Mouse (Mus musculus) A20 (cell line): ENCODE data around the gene Sema4c.
"Not testable (repeated sequence)": the region's sequence is repeated elsewhere in the genome, so short reads cannot be mapped to it uniquely, and the experiment has no call there.

Source experiments
- DNase-seq: peaks from one replicate; pipeline ENCODE4 v3.0.0-alpha.2; 2011; ENCODE audit warnings: low read depth, low spot score

Gene Sema4c

GRCm38 (mm10) chr1:36556553-36557456 is 1.3 kb downstream of the Sema4c start:
- peak; percentile 66 for DNase-seq

- DNase-seq: no peak
Observed at GRCm38 (mm10) chr1:36555798-36556395, 2.3 kb downstream of the Sema4c start.

- DNase-seq: no peak
Observed at GRCm38 (mm10) chr1:36554633-36555399, 3.3 kb downstream of the Sema4c start.

DNA sequence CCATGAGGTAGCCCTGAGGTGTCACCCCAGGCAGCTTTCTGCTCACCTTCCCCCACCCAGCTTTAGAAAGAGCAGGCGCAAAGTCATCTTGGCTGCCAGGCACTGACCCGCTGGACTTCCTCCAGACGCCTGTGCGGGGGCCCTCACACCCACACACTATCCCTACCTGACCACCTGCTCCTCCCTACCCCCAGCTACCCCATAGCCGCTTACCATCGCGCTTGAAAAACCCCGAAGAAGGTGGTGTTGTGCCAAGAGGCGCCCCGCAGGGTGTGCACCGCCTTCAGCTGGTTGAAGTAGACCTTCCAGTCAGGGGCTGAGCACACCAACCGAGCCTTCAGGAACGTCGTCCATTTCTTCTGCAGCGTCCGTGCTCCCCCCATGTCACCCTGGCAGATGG is 5.6 kb downstream of the Sema4c start:
- DNase-seq: peak; percentile 25

- no peak for DNase-seq
Observed at GRCm38 (mm10) chr1:36551904-36552303, 6.2 kb downstream of the Sema4c start.

DNA sequence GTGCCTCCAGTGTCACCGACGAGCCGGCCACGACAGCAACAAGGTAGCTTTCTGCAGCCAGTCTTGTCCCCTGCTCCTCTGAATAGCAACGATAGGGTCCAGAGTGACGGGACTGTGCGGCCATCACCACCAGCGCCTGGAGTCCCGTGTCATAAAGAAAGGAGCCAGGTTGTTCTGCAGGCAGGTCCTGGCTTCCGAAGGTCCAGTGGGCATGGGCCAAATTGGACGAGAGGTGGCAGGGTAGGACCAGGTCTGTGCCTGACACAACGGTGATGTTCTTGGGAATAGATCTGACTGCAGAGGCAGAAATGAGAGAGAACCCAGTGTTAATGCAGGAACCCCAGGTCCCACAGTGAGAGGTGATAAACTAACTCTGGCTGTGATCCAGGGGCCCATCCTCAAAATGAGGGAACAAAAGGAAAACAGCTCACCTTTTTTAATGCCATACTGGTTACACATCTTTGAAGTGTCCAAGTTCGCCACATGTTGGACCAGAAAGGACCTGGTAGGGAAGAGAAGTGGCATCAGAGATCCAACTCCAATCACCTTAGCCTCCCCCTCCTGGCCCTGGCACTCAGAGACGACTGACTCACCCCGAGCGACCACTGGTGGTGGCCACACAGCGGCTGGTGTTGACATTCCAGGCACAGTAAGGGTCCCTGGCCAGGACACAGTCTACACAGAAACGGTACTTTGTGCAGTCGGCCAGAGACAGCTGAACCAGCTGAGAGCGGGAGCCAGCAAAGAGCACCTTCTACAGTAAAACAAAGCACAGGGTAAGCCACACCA is 7.9 kb downstream of the Sema4c start:
- DNase-seq: no peak

- DNase-seq: no peak
Observed at GRCm38 (mm10) chr1:36549491-36549890, 8.7 kb downstream of the Sema4c start.

DNA sequence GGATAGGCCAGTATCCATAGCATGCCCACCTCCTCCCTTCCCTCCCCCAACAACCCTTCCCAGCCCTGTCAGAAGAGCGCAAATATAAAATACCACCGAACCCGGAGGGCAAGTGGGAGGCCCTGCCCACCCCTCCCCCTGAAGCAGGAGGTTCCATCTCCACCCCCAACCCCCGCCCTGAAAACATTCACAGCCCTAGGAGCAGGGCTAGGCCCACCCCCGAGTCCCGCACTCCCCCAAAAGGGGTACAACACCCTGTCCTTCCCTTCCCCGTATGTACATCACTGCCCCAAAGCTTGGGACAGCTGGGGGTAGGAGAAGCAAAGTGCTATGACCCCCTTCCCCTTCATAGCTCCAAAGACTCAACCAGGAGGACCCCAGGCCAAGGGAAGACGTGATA is 9.4 kb downstream of the Sema4c start:
- DNase-seq: no peak

- DNase-seq: no peak
Observed at GRCm38 (mm10) chr1:36547981-36548598, 10.1 kb downstream of the Sema4c start.

GRCm38 (mm10) chr1:36546888-36547471 is 11.2 kb downstream of the Sema4c start, which contains the start of gene Ankrd39:
Gene Ankrd39, minus strand, starts transcription at chr1:36547445.
- peak; percentile 98 for DNase-seq

GRCm38 (mm10) chr1:36545845-36546600 is 12.1 kb downstream of the Sema4c start:
- peak; percentile 82 for DNase-seq

DNA sequence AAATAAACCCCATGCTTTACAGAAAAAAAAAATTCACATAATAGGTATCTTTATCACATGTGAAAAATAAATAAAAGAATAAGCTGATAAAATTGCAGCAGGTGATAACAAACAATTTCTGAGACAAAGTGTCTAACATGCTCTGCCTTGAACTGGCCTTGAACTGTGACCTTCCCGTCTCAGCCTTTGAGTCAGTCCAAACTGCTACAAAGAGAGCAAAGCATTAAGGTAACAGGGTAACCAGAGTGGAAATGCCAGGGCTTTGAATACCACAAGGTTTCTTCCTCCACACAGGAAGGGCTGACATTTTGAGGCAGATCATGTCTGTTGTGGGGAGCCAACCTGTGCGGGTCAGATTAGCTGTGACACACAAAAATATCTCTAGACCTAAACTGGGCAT is 12.8 kb downstream of the Sema4c start:
- DNase-seq: no peak

- DNase-seq: no peak
Observed at GRCm38 (mm10) chr1:36542925-36543324, 15.2 kb downstream of the Sema4c start.

- DNase-seq: no peak
Observed at GRCm38 (mm10) chr1:36541844-36542243, 16.3 kb downstream of the Sema4c start.

- no peak for DNase-seq
Observed at GRCm38 (mm10) chr1:36540807-36541206, 17.3 kb downstream of the Sema4c start.

DNA sequence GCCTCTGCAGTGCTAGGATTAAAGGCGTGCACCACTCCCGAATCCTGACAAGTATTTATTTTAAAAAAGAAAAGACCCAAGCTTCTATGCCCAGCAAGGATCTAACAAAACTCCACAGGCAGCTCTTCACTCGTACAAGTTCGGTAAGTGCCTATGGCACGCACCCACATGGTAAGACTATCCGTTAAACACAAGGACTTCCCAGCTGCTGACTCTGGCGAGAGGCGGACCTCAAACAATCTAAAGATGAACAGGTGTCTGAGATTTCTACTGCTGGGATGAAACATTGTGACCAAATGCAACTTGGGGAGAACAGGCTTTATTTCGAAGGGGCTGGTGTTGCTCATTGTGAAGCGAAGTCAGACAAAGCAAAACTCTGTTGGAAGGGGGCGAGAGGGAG is 18.0 kb downstream of the Sema4c start:
- DNase-seq: no peak

DNA sequence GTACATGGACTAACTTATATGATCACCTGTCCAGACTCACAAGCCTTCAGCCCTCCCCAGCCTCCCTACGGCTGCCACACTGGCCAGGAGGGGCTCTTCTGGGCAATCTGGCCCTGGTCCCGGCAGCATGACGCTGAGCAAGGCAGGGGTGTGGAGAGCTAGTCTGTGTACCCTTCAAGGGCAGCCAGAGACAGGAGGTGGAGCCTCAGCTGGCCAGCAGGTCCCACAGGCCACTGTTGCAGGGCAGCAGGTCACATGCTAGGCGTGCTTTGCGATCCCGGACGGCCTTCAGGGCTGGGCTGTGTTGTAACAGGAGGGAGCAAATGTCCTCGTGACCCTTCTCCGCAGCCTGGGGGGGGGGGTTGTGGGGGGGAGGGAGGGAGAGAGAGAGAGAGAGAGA is 19.0 kb downstream of the Sema4c start, which contains the start of gene Gm42417:
TSS of gene Gm42417 (minus strand) at position 244 of the 400 bp plus-strand sequence.
- no peak for DNase-seq

DNA sequence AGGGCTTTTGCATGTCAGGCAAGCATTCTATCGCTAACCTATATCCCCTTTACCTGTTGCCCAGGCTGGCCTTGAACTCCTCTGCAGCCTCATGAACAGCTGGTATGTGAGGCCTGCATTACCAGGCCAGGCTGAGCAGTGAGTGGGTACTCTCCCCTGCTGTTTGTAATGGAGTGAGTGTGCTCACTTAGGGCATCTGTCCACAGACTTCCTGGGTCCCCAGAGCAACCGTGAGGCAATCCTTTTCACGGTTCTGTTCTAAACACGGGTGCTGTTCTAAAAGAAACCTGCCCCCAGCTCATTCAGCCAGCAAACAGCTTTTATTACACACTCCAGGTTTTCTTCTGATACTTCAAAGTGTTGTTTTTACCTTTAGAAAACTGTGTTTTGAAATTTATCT is 19.4 kb downstream of the Sema4c start:
- DNase-seq: no peak

DNA sequence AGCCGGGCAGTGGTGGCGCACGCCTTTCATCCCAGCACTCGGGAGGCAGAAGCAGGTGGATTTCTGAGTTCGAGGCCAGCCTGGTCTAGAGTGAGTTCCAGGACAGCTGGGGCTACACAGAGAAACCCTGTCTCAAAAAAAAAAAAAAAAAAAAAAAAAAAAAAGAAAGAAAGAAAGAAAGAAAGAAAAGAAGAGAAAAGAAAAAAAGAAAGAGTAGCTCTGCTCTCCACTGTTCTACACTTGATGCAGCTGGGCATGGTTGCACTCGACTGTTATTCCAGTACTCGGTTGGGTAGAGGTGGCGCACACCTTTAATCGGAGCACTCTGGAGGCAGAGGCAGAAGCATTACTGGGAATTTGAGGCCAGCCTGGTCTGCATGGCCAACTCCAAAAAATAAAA is 21.4 kb downstream of the Sema4c start, which contains the start of gene Ankrd23:
TSS of gene Ankrd23 (minus strand) at position 101 of the 400 bp plus-strand sequence.
- not testable (repeated sequence) for DNase-seq

- DNase-seq: no peak
Observed at GRCm38 (mm10) chr1:36536397-36536728, 21.8 kb downstream of the Sema4c start.
